Mouse (Mus musculus) gastrocnemius, adult 2 months (tissue): Measurements from ENCODE around the gene Klrb1. TPM values are rescaled to one million over a fixed set of nuclear protein-coding genes. Genes with fewer than 3 reads are reported as not detected.
"Not testable (repeated sequence)": the region's sequence is repeated elsewhere in the genome, so short reads cannot be mapped to it uniquely, and the experiment has no call there.

Experiments used
- DNase-seq: peaks from one replicate; pipeline ENCODE4 v3.0.0; 2022
- H3K27ac ChIP-seq: fragments of 200-600 bp; 2 replicates; pipeline ENCODE4 v1.8.1; 2022; ENCODE audit warnings: mild to moderate bottlenecking
- H3K4me3 ChIP-seq: fragments of 200-600 bp; 2 replicates; pipeline ENCODE4 v1.8.1; 2022; ENCODE audit warnings: mild to moderate bottlenecking, moderate library complexity
- CTCF ChIP-seq: fragments of 200-600 bp; IDR thresholded peaks from 2 replicates; pipeline ENCODE4 v1.8.1; 2022; ENCODE audit warnings: antibody characterized with exemption, mild to moderate bottlenecking, moderate library complexity
- intact Hi-C: fragments of 180-260 bp; cut with DNase I; formaldehyde crosslinking; loops from one replicate; pipeline ENCODE4 v1.15.1; 2025
- total RNA-seq, 2 experiments: library from RNA; stranded (reverse); gene quantifications; 2 replicates each; pipeline ENCODE4 v1.2.3; 2021

Klrb1 gene
- total RNA-seq, 2 experiments from 2014 or later, result not detected

DNA sequence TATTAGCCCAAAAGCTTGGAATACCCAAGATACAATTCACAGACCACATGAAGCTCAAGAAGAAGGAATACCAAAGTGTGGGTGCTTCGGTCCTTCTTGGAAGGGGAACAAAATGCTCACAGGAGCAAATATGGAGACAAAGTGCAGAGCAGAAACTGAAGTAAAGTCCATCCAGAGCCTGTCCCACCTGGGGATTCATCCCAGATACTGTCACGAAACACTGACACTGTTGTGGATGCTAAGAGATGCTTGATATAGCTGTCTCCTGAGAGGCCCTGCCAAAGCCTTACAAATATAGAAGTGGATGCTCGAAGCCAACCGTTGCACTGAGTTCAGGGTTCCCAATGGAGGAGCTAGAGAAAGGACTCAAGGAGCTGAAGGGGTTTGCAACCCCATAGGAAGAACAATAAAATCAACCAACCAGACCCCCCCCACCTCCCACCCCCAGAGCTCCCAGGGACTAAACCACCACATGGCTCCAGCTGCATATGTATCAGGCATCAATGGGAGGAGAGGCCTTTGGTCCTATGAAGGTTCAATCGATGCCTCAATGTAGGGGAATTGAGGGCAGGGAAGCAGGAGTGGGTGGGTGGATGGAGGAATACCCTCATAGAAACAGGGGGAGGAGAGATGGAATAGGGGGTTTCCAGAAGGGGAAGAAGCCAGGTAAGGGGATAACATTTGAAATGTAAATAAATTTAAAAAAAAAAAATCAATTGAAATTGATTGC lies 36.5 kb upstream of the Klrb1 start:
- Histone ChIP-seq H3K27ac (no peak overlapping the region), H3K4me3 (peak overlapping the region; percentile 89)
- intact Hi-C loops, result loop anchor here (10.0 kb wide), 1 partner anchor 155 kb away; no protein-coding TSS in a partner anchor
- no peak for TF ChIP-seq CTCF
- DNase-seq, result no peak

DNA sequence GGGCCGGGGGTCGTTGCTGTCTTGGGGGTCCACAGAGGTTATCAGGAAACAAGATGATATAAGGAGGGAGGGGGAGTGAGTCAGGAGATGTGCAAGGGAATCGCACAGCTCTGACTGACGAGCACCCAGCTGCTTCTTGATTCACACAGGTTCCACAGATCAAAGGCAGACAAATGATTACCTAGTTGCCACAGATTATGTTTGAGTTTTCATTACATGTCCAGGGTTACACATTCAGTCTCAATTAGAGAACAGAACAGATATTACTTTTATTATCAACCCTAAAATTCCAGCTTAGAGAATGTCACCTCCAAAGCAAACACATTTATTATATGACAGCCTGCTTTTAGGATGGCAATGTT lies 32.5 kb upstream of the Klrb1 start:
- intact Hi-C loops, result loop anchor here (10.0 kb wide), 1 partner anchor 151 kb away; no protein-coding TSS in a partner anchor
- H3K4me3 ChIP-seq, DNase-seq, H3K27ac ChIP-seq: not testable (repeated sequence)

DNA sequence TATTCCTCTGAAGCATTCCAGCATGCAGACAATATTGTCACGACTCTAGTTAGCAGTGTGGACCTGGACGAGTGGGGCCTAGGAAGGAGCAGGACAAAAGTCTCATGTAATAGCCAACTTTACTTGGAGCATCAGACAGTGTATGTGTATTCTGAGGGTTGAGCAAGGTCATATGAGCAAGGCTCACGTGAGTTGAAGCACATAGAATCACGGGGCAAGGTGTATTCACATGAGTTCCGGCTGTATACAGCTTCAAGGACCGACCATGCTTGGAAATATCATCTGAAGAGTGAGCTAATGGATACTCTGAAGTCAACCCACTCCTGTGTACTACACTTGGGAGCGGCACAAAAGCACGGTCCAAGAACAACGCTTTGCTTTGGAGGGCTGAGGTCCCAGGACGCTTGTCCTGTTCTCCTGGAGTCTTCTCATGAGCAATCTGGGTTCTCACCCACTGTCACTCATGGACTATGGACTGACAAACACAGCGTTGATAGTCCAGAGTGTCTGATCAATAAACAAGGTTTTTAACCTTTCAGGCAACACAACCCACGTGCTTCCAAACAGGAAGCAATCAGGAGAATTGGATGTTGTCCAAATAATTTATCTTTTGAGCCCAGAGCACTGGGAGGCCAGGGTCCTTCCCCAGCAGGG lies 32.0 kb upstream of the Klrb1 start:
- not testable (repeated sequence) for DNase-seq
- H3K27ac ChIP-seq, result peak overlapping the region; percentile 54; the same call in 1 of the 2 replicates
- peak overlapping the region; percentile 45 for H3K4me3 ChIP-seq
- intact Hi-C loops, result loop anchor here (10.0 kb wide), 1 partner anchor 150 kb away; no protein-coding TSS in a partner anchor

DNA sequence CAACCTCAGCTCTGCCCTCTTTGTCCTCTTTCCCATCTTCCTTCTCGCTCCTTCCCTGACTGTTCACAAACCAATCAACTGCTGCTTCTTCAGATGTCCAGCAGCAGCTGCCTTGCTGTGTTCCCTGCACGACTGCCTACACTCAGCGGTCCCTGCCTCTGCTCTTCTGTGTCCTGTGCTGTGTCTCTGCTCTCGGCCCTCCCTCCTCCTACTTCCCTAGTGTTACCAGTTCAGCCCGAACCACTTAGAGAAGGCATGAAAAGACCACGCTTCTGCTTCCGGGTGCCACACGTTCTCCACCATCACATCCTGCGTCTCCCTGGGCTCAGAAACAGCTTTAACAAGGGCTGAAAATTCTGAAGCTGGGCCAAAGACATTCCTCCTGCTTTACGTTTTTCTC lies 31.4 kb upstream of the Klrb1 start:
- DNase-seq, result peak; percentile 22
- Histone ChIP-seq H3K4me3 (peak overlapping the region; percentile 45), H3K27ac (peak overlapping the region; percentile 54; the same call in 1 of the 2 replicates)
- intact Hi-C loops, result loop anchor here (10.0 kb wide), 1 partner anchor 149 kb away; no protein-coding TSS in a partner anchor

DNA sequence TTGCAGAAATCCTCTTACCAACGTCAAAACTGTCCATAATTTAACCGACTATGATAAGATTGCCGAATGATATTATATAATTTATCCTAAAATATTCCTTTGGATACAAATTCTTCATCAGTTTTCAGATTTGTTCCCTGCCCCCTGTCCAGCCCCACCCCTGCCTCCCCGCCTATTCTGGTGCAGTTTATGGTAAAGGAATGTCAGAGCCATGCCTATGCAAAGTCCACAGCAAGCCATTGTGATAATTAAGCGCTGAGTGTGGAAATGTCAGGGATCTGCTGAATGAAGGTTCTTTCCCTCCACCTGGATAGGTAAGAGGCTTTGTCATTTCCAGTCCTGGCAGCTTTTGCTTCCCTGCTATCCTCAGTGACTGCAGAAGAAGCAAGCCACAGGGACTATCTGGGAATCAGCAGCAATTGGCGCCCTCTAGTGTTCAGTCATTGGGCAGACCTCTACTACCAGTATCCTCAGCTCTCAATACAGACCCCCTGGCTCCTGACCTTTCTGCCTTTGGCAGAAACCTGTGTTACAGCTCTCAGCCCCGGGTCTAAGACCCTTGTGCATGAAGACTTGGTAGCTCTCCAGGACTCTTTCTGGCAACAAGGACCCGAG lies 30.9 kb upstream of the Klrb1 start:
- H3K27ac ChIP-seq, result not testable (repeated sequence)
- TF ChIP-seq CTCF, result peak; percentile 67
- peak; percentile 76 for DNase-seq
- H3K4me3 ChIP-seq, result peak overlapping the region; percentile 45
- intact Hi-C loops, result loop anchor here (10.0 kb wide), 1 partner anchor 149 kb away; no protein-coding TSS in a partner anchor

GRCm38 (mm10) chr6:128747006-128747405 lies 24.1 kb upstream of the Klrb1 start:
- H3K27ac ChIP-seq, DNase-seq, intact Hi-C loops, H3K4me3 ChIP-seq: not testable (repeated sequence)

- TF ChIP-seq CTCF, result no peak
- Histone ChIP-seq H3K27ac (no peak overlapping the region), H3K4me3 (no peak overlapping the region)
- DNase-seq, result no peak
- intact Hi-C loops, result no loop called here
These were observed 14.6 kb upstream of the Klrb1 start for GRCm38 (mm10) chr6:128737445-128737844.

GRCm38 (mm10) chr6:128736100-128736499 lies 13.2 kb upstream of the Klrb1 start:
- Histone ChIP-seq H3K4me3 (no peak overlapping the region), H3K27ac (no peak overlapping the region)
- DNase-seq, result peak; percentile 28
- intact Hi-C loops, result no loop called here
- TF ChIP-seq CTCF, result peak; percentile 57

DNA sequence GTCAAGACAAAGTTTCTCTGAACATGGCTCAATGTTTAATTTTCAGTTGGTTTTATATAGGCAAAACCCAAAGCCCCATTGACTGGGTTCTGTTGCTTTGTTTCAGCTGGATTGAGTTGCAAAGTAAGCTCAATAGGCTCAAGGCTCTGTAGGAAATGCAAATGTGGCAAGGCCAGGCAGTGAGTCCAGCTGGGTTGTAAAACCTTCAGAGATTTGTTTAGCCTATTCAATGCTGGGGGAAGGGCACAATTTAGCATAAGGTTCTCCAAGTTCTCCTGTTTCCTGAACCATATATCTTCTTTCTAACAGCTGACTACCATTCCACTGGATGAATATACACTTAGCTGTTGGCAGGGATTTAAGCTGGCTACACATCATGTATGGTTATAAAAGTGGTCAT lies 12.0 kb upstream of the Klrb1 start:
- no peak for DNase-seq
- Histone ChIP-seq H3K27ac (no peak overlapping the region), H3K4me3 (no peak overlapping the region)
- intact Hi-C loops, result no loop called here
- no peak for TF ChIP-seq CTCF

- Histone ChIP-seq H3K4me3 (no peak overlapping the region), H3K27ac (no peak overlapping the region)
- no peak for DNase-seq
- TF ChIP-seq CTCF, result no peak
- intact Hi-C loops, result no loop called here
These were observed 11.2 kb upstream of the Klrb1 start for GRCm38 (mm10) chr6:128733908-128734679.

- no peak overlapping the region for H3K4me3 ChIP-seq
- TF ChIP-seq CTCF, result no peak
- DNase-seq, result no peak
These were observed 9.2 kb upstream of the Klrb1 start for GRCm38 (mm10) chr6:128732032-128732431.

GRCm38 (mm10) chr6:128701691-128702090 lies 21.2 kb downstream of the Klrb1 start:
- H3K27ac ChIP-seq, result no peak overlapping the region
- intact Hi-C loops, result no loop called here

More at GRCm38 (mm10) chr6:128732032-128732431, 9.2 kb upstream of the Klrb1 start:
- intact Hi-C loops, result no loop called here
- H3K27ac ChIP-seq, result peak overlapping the region; percentile 53

More at GRCm38 (mm10) chr6:128701691-128702090, 21.2 kb downstream of the Klrb1 start:
- no peak overlapping the region for H3K4me3 ChIP-seq
- DNase-seq, result no peak
- no peak for TF ChIP-seq CTCF
